Mouse (Mus musculus): ENCODE measurements around the gene Vps16. TPM values are rescaled to one million over a fixed set of nuclear protein-coding genes. Genes with fewer than 3 reads are reported as not detected.

Vps16 gene
- total RNA-seq, 2 experiments from 2014 or later, result 26.4 to 28.1 TPM

DNA sequence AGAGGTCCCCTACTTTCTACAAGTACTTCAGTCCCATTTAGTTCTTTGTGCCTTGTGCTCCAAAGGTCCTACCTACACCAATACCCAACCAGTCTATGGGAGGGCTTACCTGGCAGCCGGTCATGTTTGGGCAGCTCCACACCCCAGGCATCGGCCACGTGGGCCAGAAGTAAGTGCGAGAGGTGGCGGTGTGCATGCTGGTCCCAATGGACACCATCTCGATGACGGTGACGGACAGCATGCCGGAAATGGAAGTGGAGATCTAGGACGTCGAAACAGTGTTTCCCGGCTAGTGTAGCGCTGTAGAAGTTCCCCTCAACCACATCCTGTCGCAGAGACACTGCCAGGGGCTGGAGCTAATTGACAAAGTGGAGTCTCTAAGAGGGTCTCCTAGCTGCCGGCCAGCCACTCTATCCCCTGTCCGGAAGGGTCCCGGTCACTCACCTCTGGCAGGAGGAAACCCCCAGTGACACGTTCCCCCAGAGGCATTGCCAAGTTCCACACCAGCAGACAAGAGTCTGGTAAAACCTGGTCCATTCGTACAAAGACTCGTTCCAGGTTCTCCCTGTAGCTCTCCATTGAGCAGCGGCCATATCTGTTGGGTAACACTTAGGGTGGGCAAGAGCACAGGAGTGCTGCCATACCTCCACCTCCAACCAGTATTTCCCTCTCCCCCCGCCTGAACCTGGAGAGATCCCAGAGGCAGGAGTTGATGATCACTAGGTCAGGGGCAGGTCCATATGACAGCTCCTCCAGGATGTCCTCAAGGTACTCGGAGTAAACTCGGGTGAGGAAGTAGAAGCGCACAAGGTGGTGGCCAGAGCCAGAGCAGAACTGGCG lies 2.1 kb upstream of the Vps16 start:
- DNase-seq, result no peak

GRCm38 (mm10) chr2:130423397-130424125 lies 578 bp upstream of the Vps16 start:
- peak; percentile 81 to 82 for DNase-seq

DNA sequence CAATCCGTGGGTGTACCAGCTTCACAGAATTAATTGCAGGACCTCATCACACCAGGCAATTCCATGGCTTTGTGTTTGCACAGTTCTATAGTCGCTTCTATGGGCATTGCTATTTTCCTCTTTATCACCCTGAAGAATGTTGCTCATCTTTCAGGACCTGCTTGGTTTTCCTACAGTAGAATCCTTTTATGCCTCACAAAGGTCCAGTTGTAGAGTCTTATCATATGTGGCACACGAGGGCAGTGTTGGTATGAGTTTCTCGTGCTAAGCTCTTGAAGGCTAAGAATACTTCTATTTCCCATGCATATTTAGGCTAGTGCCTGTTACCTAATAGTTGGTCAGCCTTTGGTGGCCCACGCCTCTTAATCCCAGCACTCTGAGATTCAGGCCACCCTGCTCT lies 973 bp downstream of the Vps16 start:
- peak in 1 of 2 experiments; percentile 24 for DNase-seq

DNA sequence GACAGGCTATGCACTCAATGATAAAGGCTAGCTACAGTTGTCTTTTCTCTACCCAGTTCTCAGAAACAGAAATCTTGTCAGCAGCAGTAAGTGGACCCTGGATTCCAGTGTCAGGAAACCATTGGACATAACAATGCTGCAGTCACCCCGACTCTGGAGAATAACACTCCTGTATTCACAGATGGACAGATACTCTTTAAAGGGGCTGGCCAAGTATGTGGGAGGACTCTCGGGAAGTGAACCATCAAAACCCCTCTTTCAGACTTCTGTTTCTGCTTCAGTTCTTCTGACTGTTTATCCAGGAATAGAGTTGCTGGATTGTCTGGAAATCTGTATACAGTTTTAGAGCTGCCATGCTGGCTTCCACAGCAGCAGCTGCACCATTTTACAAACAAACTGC lies 5.7 kb downstream of the Vps16 start:
- no peak for DNase-seq

DNA sequence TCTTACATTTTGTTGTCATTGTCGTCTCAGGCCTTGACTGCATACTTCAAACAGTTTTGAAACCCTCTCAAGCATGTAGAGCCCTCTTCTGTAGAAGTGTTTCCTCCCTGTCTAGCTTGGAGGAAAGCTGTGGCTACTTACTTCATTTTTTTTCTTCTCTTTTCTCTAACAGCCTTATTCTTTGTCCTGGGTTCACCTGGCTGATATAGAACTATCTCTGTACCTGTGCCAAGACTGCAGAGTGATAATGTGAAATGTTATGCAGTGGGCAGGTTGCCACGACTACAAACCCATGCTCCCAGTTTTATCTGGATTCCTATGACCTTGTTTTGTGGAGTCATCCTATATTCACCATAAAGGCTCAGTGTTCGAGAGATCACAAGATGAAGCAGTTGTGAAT lies 6.3 kb downstream of the Vps16 start:
- DNase-seq, result no peak

DNA sequence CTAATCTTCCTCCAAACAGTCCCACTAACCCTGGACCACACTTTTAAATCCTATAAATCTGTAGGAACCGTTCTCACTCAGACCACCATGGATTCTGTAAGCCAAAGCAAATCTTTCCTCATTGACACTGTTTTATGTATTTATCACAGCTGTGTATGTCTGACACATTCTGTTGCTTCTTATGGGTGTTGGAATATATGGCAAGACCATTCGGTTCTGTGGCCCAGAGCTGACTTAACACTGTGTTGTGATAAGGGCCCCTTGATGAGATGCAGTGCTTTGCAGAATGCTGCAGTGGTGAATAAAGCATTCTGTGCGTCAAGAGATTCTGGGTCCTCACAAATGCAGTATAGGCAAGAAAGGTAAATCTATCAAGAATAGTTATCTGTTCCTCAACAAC lies 8.0 kb downstream of the Vps16 start:
- no peak for DNase-seq

- peak; percentile 36 to 75 for DNase-seq
Observed at GRCm38 (mm10) chr2:130433152-130433551, 9.0 kb downstream of the Vps16 start.

- DNase-seq, result no peak
Observed at GRCm38 (mm10) chr2:130436769-130437168, 12.6 kb downstream of the Vps16 start.

DNA sequence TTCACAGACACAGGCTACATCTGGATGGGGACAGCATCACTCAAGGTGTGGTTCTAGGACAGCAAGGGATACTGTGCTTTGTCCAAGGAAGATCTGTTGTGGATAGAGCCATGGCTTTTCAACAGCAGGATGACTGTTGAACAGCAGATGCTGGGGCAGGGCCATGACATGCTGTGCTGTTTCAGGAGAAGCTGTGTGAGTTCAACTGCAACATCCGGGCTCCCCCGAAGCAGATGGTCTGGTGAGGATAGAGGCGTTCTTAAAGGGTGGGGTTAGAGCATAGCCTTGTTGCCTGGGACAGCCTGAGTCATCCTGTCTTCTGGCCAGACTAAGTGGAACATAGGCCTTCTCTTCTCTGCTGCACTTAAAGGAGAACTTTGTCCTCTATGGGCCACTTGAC lies 14.7 kb downstream of the Vps16 start:
- peak in 1 of 2 experiments; percentile 14 for DNase-seq

- no peak for DNase-seq
Observed at GRCm38 (mm10) chr2:130439840-130440480, 15.8 kb downstream of the Vps16 start.

GRCm38 (mm10) chr2:130442162-130442561 lies 18.0 kb downstream of the Vps16 start:
- DNase-seq, result no peak

DNA sequence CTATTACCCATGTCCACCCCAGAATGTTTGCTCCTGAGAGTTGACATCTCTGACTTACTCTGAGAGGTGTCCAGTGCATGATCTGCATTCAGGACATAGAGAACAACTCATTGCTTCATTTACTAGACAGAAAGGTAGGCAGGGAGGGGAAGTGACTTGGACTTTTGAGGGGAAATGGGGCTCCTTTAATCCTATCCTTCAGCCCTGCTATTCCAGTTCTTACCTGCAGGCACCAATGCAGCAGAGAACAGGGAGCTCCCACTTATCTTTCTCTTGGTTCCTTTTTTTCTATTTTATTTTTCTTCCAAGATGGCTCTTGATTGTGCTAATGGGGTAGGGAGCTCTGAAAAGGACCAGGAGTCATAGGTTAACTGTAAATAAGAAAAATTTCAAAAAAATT lies 24.3 kb downstream of the Vps16 start:
- no peak for DNase-seq

DNA sequence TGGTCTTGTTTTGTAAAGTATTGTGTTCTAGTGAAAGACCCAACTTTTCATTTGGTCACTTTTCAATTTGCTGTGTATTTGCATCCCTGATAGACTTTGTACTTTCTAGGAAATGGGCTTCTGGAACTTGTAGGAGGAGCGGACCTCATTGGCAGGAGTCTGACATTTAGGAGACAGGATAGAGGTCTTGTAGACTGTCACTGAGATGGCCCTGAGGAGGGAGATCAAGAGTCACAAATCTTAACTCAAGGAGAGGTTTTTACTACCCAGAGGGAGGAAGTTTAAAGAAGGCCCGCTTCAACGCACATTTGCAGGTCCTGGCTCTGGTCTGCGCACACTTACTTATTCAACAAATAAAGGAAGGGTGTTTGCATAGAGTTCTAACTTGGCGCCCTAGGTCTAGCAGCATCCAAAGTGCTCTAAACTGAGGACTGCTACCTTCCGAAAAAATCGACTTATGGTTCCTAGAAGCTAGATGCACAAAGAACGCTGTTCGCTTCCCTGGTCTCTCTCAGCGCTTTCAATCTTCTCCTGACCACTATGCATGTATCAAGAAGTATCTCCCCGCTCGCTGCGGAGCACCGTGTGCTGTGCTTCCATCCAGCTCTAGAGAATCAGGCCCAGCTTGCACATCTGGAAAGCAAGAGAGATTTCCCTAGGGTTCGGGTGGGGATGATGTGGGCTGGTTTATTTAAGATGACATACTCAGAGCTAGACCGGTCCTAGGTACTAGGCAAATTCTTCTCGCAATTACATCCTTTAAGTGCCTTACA lies 25.1 kb downstream of the Vps16 start:
- peak; percentile 12 to 37 for DNase-seq

GRCm38 (mm10) chr2:130449794-130450433 lies 25.8 kb downstream of the Vps16 start, which contains the start of gene Ptpra:
Ptpra (plus strand) TSS chr2:130450278.
- peak; percentile 95 to 96 for DNase-seq

- peak in 1 of 2 experiments; percentile 86 for DNase-seq
Observed at GRCm38 (mm10) chr2:130450434-130450796, 26.3 kb downstream of the Vps16 start.

DNA sequence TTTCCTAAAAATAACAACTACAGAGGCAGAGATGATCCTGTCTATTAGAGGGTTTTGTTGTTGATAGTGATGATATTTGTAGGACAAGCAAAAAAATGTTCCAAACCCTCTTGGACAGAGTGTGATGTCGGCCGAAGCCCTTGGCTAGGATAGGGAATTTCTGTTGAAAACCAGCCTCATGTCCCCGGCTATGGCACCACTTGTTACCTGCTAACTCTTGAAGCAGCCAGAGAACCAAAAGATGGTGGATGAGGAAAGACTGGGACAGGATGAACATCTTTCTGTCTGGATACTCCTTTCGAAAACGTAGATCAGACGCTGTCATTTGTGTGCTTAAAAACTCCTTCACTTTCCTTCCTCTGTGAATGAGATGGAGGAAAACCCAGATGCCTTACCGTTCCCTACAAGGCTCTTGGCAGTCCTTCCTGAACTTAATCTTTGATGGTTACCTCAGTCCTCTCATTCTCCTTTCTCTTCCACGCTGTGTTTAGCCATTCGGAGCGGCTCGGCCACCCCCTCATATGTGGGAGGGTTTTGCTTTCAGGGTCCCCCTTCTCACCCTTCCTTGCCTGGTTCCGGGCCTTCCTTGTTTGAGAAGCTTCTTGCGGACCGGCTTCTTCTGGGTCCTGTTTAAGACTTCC lies 27.1 kb downstream of the Vps16 start:
- DNase-seq, result peak; percentile 10 to 24

GRCm38 (mm10) chr2:130451727-130452090 lies 27.6 kb downstream of the Vps16 start:
- no peak for DNase-seq

DNA sequence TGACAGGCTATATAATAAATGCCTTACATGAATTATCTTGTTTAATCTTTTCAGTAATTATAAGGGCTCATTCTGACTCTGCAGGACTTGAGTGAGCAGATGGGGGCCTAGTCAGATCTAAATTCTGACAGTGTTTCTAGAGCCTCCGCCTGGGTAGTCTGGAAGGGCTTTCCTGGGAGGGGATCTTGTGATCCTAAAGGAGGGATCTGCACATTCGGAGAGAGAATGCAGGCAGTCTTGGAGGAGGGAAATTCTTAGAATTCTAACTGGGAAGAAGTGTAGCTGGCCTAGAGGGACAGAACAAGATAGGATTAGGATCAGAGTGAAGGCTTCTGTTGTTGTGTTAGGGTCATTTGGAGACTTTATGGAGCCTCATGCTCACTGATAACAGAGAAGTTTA lies 28.1 kb downstream of the Vps16 start:
- DNase-seq, result no peak

DNA sequence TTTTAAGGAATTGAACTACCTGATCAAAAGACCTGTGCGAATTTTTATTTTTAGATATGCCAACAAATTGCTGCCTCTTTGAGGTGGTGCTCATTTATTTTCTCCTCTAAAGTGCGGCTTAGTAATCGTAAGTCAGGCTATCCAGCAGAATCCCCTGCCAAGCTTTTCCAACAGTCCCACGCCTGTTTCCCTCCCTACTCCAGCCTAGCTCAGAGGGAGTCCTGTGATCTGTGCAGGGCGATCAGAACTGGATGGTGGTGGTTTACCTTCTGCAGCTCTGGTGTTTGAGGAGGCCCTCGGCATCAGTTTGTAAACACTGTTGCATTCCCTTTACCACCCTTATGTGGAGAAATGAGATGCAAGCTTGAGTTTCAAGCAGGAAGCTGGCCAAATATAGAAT lies 29.3 kb downstream of the Vps16 start:
- DNase-seq, result peak; percentile 27 to 40

- peak in 1 of 2 experiments; percentile 13 for DNase-seq
Observed at GRCm38 (mm10) chr2:130454748-130455370, 30.7 kb downstream of the Vps16 start.

DNA sequence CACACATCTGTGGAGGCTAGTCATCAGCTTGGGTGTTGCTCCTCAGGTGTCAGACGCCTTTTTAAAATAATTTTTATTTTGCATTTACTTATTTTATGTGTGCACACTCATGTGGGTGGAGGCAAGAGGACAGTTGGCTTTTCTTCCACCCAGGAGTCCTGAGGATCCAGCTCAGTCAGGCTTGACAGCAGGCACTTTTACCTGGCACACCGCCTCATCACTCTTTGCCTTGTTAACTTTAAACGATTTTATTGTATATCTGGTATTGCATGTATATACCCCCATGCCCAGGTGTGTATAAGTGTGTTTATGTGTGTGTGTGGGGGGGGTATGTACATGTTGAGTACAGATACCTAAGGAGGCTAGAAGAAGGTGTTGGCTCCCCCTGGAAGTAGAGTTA lies 33.7 kb downstream of the Vps16 start:
- no peak for DNase-seq

Measured in heart, adult 18-20 months (tissue).